Mouse (Mus musculus): ENCODE results near the gene Eif2b3. TPM values are rescaled to one million over a fixed set of nuclear protein-coding genes. Genes with fewer than 3 reads are reported as not detected.

Gene Eif2b3
- polyA plus RNA-seq, 1 experiment, result 6.2 TPM

GRCm38 (mm10) chr4:117134601-117134995 lies 115.4 kb downstream of the Eif2b3 start:
- no peak for TF ChIP-seq GATA1 (IDR thresholded peaks at IDR 0.05; ENCODE audit: low read length)

- TF ChIP-seq GATA1 (IDR thresholded peaks at IDR 0.05; ENCODE audit: low read length), result no peak
Observed at GRCm38 (mm10) chr4:117136034-117136433, 116.8 kb downstream of the Eif2b3 start.

Other genes with a start within 250 kb of the Eif2b3 start
- gene Toe1, start 211.8 kb upstream of the Eif2b3 start, polyA plus RNA-seq (2012), result 1.5 and 5.1 TPM in 2 replicates
- gene Mutyh, start 211.7 kb upstream of the Eif2b3 start, polyA plus RNA-seq (2012), result 7.2 and 8.5 TPM in 2 replicates
- 0.16 and 0.26 TPM in 2 replicates for gene Hpdl, start 197.7 kb upstream of the Eif2b3 start, polyA plus RNA-seq (2012)
- gene Zswim5, start 142.0 kb upstream of the Eif2b3 start, polyA plus RNA-seq (2012), result not detected in 2 replicates
- gene Urod, start 25.0 kb upstream of the Eif2b3 start, polyA plus RNA-seq (2012), result 31.1 and 62.7 TPM in 2 replicates
- 10.5 and 24.4 TPM in 2 replicates for gene Hectd3, start 24.1 kb upstream of the Eif2b3 start, polyA plus RNA-seq (2012)
- gene Ptch2, start 76.7 kb downstream of the Eif2b3 start, polyA plus RNA-seq (2012), result 0.17 and 0.18 TPM in 2 replicates
- gene Btbd19, start 106.3 kb downstream of the Eif2b3 start, polyA plus RNA-seq (2012), result 22.8 and 27.6 TPM in 2 replicates
- 2.6 and 3.4 TPM in 2 replicates for gene Tctex1d4, start 107.4 kb downstream of the Eif2b3 start, polyA plus RNA-seq (2012)
- 6.5 and 9.7 TPM in 2 replicates for gene Plk3, start 114.6 kb downstream of the Eif2b3 start, polyA plus RNA-seq (2012)
- gene Rps8, start 136.8 kb downstream of the Eif2b3 start, polyA plus RNA-seq (2012), result 1,721 and 3,762 TPM in 2 replicates
- gene Kif2c, start 163.2 kb downstream of the Eif2b3 start, polyA plus RNA-seq (2012), result 7.1 and 12.0 TPM in 2 replicates
- not detected in 2 replicates for gene Tmem53, start 232.5 kb downstream of the Eif2b3 start, polyA plus RNA-seq (2012)
- not detected in 2 replicates for gene Armh1, start 232.7 kb downstream of the Eif2b3 start, polyA plus RNA-seq (2012)